Comparison of ENCODE assay signal across 9 mouse cellular contexts in genomic region chr11:43626927-43627645, GRCm38 (mm10). TPM values are rescaled to one million over a fixed set of nuclear protein-coding genes. Genes with fewer than 3 reads are reported as not detected.
A peak's percentile ranks its signal among the peaks of the same experiment; 100 is the strongest.
DNase-seq lines count a peak whose midpoint lies in the region; ATAC-seq and TF ChIP-seq lines count a peak whose summit lies in the region.
"Had no signal": no experiment of that assay in that cellular context is flagged by ENCODE, and none has a peak within 500 bp of the region (broad histone marks: within the 10 kb centered on the region; RNA-seq: fewer than 3 reads in every experiment).

No protein-coding gene starts in this region.

- ATAC-seq in forebrain, embryonic 15.5 days (replicated peaks): peak; percentile 20; the same call in 1 of the 2 replicates
- ATAC-seq in liver, embryonic 13.5 days (ENCODE audit: low read depth): no peak

- H3K27ac ChIP-seq in gastrocnemius, adult 2 months: peak overlapping the region; percentile 62; the same call in 1 of the 2 replicates
- peak overlapping the region; percentile 94 for H3K27ac ChIP-seq in ES-Bruce4 (ENCODE audit: insufficient read depth, low read length)
- peak overlapping the region; percentile 41; the same call in 1 of the 2 replicates for H3K27ac ChIP-seq in forebrain, embryonic 15.5 days (replicated peaks)
- H3K27ac ChIP-seq in liver, embryonic 13.5 days: peak overlapping the region; percentile 60

- peak overlapping the region; percentile 72 for H3K9ac ChIP-seq in ES-Bruce4 (ENCODE audit: low read depth, poor library complexity, severe bottlenecking)
- no peak overlapping the region for H3K9ac ChIP-seq in forebrain, embryonic 15.5 days (replicated peaks)
- H3K9ac ChIP-seq in liver, embryonic 13.5 days: no peak overlapping the region

- intact Hi-C loops in gastrocnemius, adult 2 months (cut with DNase I): no loop called here
- intact Hi-C loops in gastrocnemius, postnatal 14 days (cut with DNase I; ENCODE audit: low total_unique reads): no loop called here

- TF ChIP-seq CTCF in gastrocnemius, adult 2 months (IDR thresholded peaks at IDR 0.05): no peak
- no peak for TF ChIP-seq CTCF in ES-Bruce4 (IDR thresholded peaks at IDR 0.05; ENCODE audit: low read depth, low read length)

- no peaks in the 10 kb centered on the region for H3K36me3 ChIP-seq in ES-Bruce4 (ENCODE audit: control insufficient read depth, insufficient read depth, low read length, poor library complexity, severe bottlenecking)
- no peaks in the 10 kb centered on the region for H3K36me3 ChIP-seq in forebrain, embryonic 15.5 days
- H3K36me3 ChIP-seq in liver, embryonic 13.5 days: no peaks in the 10 kb centered on the region

- H3K4me1 ChIP-seq in ES-Bruce4 (ENCODE audit: control insufficient read depth, insufficient read depth, low read length): no peaks in the 10 kb centered on the region
- peaks cover 13% of the 10 kb centered on the region for H3K4me1 ChIP-seq in forebrain, embryonic 15.5 days
- H3K4me1 ChIP-seq in liver, embryonic 13.5 days (replicated peaks): peaks cover 24% of the 10 kb centered on the region

- no peak for DNase-seq in gastrocnemius, adult 2 months
- no peak for DNase-seq in gastrocnemius, postnatal 25 days
- no peak for DNase-seq in liver, embryonic 13.5 days
- DNase-seq in urinary bladder, postnatal 4 days (ENCODE audit: low spot score in 2 of 2): no peak
- no peak for DNase-seq in gastrocnemius, postnatal 14 days
- DNase-seq in frontal cortex, postnatal 10 days (ENCODE audit: low spot score in 2 of 2): no peak

- TF ChIP-seq EP300 in ES-Bruce4 (IDR thresholded peaks at IDR 0.05; ENCODE audit: insufficient read depth, low read depth, low read length): no peak

- peaks cover 3% of the 10 kb centered on the region; the same call in 1 of the 2 replicates for H3K9me3 ChIP-seq in ES-Bruce4 (replicated peaks; ENCODE audit: control insufficient read depth, insufficient read depth, low read length, poor library complexity, severe bottlenecking)
- H3K9me3 ChIP-seq in forebrain, embryonic 15.5 days: no peaks in the 10 kb centered on the region
- no peaks in the 10 kb centered on the region for H3K9me3 ChIP-seq in liver, embryonic 13.5 days (replicated peaks)

- TF ChIP-seq POLR2A in ES-Bruce4 (IDR thresholded peaks at IDR 0.05; ENCODE audit: insufficient read depth, low read length): no peak

- peak overlapping the region; percentile 33 for H3K4me2 ChIP-seq in forebrain, embryonic 15.5 days (replicated peaks)
- H3K4me2 ChIP-seq in liver, embryonic 13.5 days: peak overlapping the region; percentile 41; the same call in 1 of the 2 replicates

- 30% methylated on average over 18 of the region's 18 CpGs for WGBS in forebrain, embryonic 15.5 days
- WGBS in liver, embryonic 13.5 days (ENCODE audit: insufficient replicate concordance): 33% methylated on average over 18 of the region's 18 CpGs

- H3K4me3 ChIP-seq in gastrocnemius, adult 2 months: peak overlapping the region; percentile 62
- H3K4me3 ChIP-seq in ES-Bruce4 (ENCODE audit: low read depth, low read length): no peak overlapping the region
- peak overlapping the region; percentile 13; the same call in 1 of the 2 replicates for H3K4me3 ChIP-seq in forebrain, embryonic 15.5 days
- H3K4me3 ChIP-seq in liver, embryonic 13.5 days (replicated peaks): no peak overlapping the region

- H3K27me3 ChIP-seq in ES-Bruce4 (ENCODE audit: control insufficient read depth, insufficient read depth, low read length, poor library complexity, severe bottlenecking): no peaks in the 10 kb centered on the region
- no peaks in the 10 kb centered on the region for H3K27me3 ChIP-seq in forebrain, embryonic 15.5 days
- no peaks in the 10 kb centered on the region for H3K27me3 ChIP-seq in liver, embryonic 13.5 days

RNA-seq across cellular contexts. Expression of gene Fabp6, which starts 25.7 kb away (rescaled TPM):
- not detected for total RNA-seq in gastrocnemius, adult 2 months (2021)
- total RNA-seq in gastrocnemius, postnatal 25 days (2021): not detected
- polyA plus RNA-seq in ES-Bruce4 (2011; ENCODE audit: insufficient read depth, insufficient read length, low read depth, missing spikeins): not detected in 2 replicates
- not detected in 2 replicates for polyA plus RNA-seq in forebrain, embryonic 15.5 days (2015; fragmentation: Nextera tagmentation; extraction: Ambion mirVana)
- not detected in 2 replicates for polyA plus RNA-seq in liver, embryonic 13.5 days (2015; fragmentation: Nextera tagmentation; extraction: Ambion mirVana)
- total RNA-seq in gastrocnemius, postnatal 14 days (2021): not detected
- polyA plus RNA-seq: liver, embryonic 16.5 days had no signal

RNA-seq across cellular contexts. Expression of gene 4933415A04Rik, which starts 40.2 kb away (rescaled TPM):
- not detected for total RNA-seq in gastrocnemius, adult 2 months (2021)
- total RNA-seq in gastrocnemius, postnatal 25 days (2021): not detected
- 0.99 and 1.2 TPM in 2 replicates for polyA plus RNA-seq in ES-Bruce4 (2011; ENCODE audit: insufficient read depth, insufficient read length, low read depth, missing spikeins)
- polyA plus RNA-seq in forebrain, embryonic 15.5 days (2015; fragmentation: Nextera tagmentation; extraction: Ambion mirVana): 2.9 and 3.6 TPM in 2 replicates
- polyA plus RNA-seq in liver, embryonic 13.5 days (2015; fragmentation: Nextera tagmentation; extraction: Ambion mirVana): 0.73 and 0.93 TPM in 2 replicates
- under 1 TPM; 0.10 to 0.16 TPM for total RNA-seq in gastrocnemius, postnatal 14 days (2021)

RNA-seq across cellular contexts. Expression of gene Pwwp2a, which starts 54.7 kb away (rescaled TPM):
- total RNA-seq in gastrocnemius, adult 2 months (2021): 10 to 100 TPM; 16.0 to 17.9 TPM
- 10 to 100 TPM; 10.9 to 11.0 TPM for total RNA-seq in gastrocnemius, postnatal 25 days (2021)
- polyA plus RNA-seq in ES-Bruce4 (2011; ENCODE audit: insufficient read depth, insufficient read length, low read depth, missing spikeins): 87.5 and 88.6 TPM in 2 replicates
- polyA plus RNA-seq in forebrain, embryonic 15.5 days (2015; fragmentation: Nextera tagmentation; extraction: Ambion mirVana): 28.8 and 33.4 TPM in 2 replicates
- 9.6 and 11.5 TPM in 2 replicates for polyA plus RNA-seq in liver, embryonic 13.5 days (2015; fragmentation: Nextera tagmentation; extraction: Ambion mirVana)
- 10 to 100 TPM; 14.6 to 15.6 TPM for total RNA-seq in gastrocnemius, postnatal 14 days (2021)

Comparison
In these comparisons a context has a peak if more than half of its experiments do, and no peak if none do; other contexts are left out.
1. H3K27ac ChIP-seq: peak in every context shown above with its lines; median percentile 94 in ES-Bruce4; 62 in gastrocnemius, adult 2 months; 60 in liver, embryonic 13.5 days; 41 in forebrain, embryonic 15.5 days.
2. H3K4me3 ChIP-seq: peak in gastrocnemius, adult 2 months (single experiment) and forebrain, embryonic 15.5 days (single experiment); none in ES-Bruce4 (single experiment) and liver, embryonic 13.5 days (single experiment).